Mouse (Mus musculus) forebrain, embryonic 16.5 days (tissue): ENCODE data around the gene Ciart. TPM values are rescaled to one million over a fixed set of nuclear protein-coding genes. Genes with fewer than 3 reads are reported as not detected.

Source experiments
- ATAC-seq: fragments of 200-750 bp; cut with Nextera tagmentation; 2 replicates; pipeline ENCODE4 v1.8.0; 2017; ENCODE audit warnings: mild to moderate bottlenecking, moderate library complexity
- H3K27ac ChIP-seq: fragments of 300-500 bp; sonication (generic); 2 replicates; pipeline ENCODE4 v1.5.1; 2014; ENCODE audit warnings: low read length, control low read depth
- H3K27me3 ChIP-seq: fragments of 300-500 bp; sonication (generic); replicated peaks from 2 replicates; pipeline ENCODE4 v1.6.1; 2014; ENCODE audit warnings: low read length; ENCODE audit not compliant: control insufficient read depth, insufficient read depth
- H3K36me3 ChIP-seq: fragments of 300-500 bp; sonication (generic); 2 replicates; pipeline ENCODE4 v1.6.1; 2014; ENCODE audit not compliant: control insufficient read depth, insufficient read depth
- H3K4me1 ChIP-seq: fragments of 300-500 bp; sonication (generic); replicated peaks from 2 replicates; pipeline ENCODE4 v1.6.1; 2014; ENCODE audit warnings: low read length; ENCODE audit not compliant: control insufficient read depth, insufficient read depth
- H3K4me2 ChIP-seq: fragments of 300-500 bp; sonication (generic); 2 replicates; pipeline ENCODE4 v1.6.1; 2014; ENCODE audit warnings: mild to moderate bottlenecking, low read length, control low read depth
- H3K4me3 ChIP-seq: fragments of 300-500 bp; sonication (generic); replicated peaks from 2 replicates; pipeline ENCODE4 v1.5.1; 2014; ENCODE audit warnings: mild to moderate bottlenecking, low read length, control low read depth
- H3K9ac ChIP-seq: fragments of 300-500 bp; sonication (generic); replicated peaks from 2 replicates; pipeline ENCODE4 v1.6.1; 2014; ENCODE audit warnings: low read depth, low read length, control low read depth
- H3K9me3 ChIP-seq: fragments of 300-500 bp; sonication (generic); 2 replicates; pipeline ENCODE4 v1.6.1; 2016; ENCODE audit warnings: low read length; ENCODE audit not compliant: control insufficient read depth
- WGBS: fragments of 180-500 bp; shearing (Covaris S2); extraction: QIAGEN DNeasy Blood & Tissue Kit; methylation state at CpG from one replicate; pipeline ENCODE4 v1.1.7; 2014; 5-methylcytosine and 5-hydroxymethylcytosine counted together
- polyA plus RNA-seq: library from polyadenylated mRNA; unstranded; fragments of >200 nt; fragmentation: Nextera tagmentation; extraction: Ambion mirVana; gene quantifications from 2 replicates; pipeline ENCODE4 v1.2.1, GENCODE M21; 2015

The Ciart gene
- polyA plus RNA-seq, 1 experiment from 2014 or later, result 4.1 TPM

GRCm38 (mm10) chr3:95893126-95893525, 11.1 kb upstream of the Ciart start:
- Histone ChIP-seq H3K9ac (peak overlapping the region; percentile 76), H3K36me3 (no peaks in the 10 kb centered on the region), H3K9me3 (no peaks in the 10 kb centered on the region), H3K4me2 (peak overlapping the region; percentile 71), H3K27me3 (no peaks in the 10 kb centered on the region), H3K4me3 (peak overlapping the region; percentile 75), H3K27ac (peak overlapping the region; percentile 71), H3K4me1 (peaks cover 12% of the 10 kb centered on the region)
- peak; percentile 2; the same call in 1 of the 2 replicates for ATAC-seq
- WGBS, result 28% methylated on average over 7 of the region's 7 CpGs

- Histone ChIP-seq H3K9me3 (no peaks in the 10 kb centered on the region), H3K4me3 (no peak overlapping the region), H3K36me3 (no peaks in the 10 kb centered on the region), H3K4me2 (no peak overlapping the region), H3K27me3 (no peaks in the 10 kb centered on the region), H3K9ac (no peak overlapping the region), H3K27ac (no peak overlapping the region; the same call in 1 of the 2 replicates), H3K4me1 (peaks cover 12% of the 10 kb centered on the region)
- ATAC-seq, result no peak
- WGBS, result 40% methylated on average over 11 of the region's 11 CpGs
Observed at GRCm38 (mm10) chr3:95892066-95893052, 10.3 kb upstream of the Ciart start.

GRCm38 (mm10) chr3:95891211-95892065, 9.4 kb upstream of the Ciart start, which contains the start of gene BC028528:
BC028528 (minus strand) TSS chr3:95892005.
- no peak for ATAC-seq
- H3K27me3 ChIP-seq, result no peaks in the 10 kb centered on the region
- no peak within 1 kb of the TSS; the same call in 1 of the 2 replicates for H3K27ac ChIP-seq
- no peak within 1 kb of the TSS for H3K4me2 ChIP-seq
- H3K9ac ChIP-seq, result no peak within 1 kb of the TSS
- no peaks in the 10 kb centered on the region for H3K36me3 ChIP-seq
- no peaks in the 10 kb centered on the region for H3K9me3 ChIP-seq
- H3K4me3 ChIP-seq, result no peak within 1 kb of the TSS
- H3K4me1 ChIP-seq, result peaks cover 12% of the 10 kb centered on the region
- 34% methylated on average over 12 of the region's 12 CpGs for WGBS

DNA sequence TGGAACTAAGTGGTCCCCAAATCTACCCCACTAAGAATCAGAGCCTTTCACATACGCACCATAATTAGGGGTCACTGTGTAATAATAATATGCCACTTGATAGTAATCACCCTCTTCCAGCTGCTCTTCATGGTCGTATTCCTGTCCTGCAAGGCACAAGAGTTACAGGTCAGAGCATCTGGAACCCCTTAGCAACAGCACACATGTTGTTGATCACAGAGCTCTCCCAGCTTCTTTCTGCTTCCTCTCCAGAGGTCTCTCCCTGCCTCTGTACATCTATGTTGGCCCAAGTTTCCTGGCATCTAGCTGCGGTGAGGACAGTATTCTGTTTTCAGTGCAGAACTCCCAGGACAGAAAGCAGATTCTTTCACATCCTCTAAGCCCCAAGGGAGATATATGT, 7.6 kb upstream of the Ciart start:
- no peak overlapping the region for H3K9ac ChIP-seq
- H3K4me2 ChIP-seq, result no peak overlapping the region
- 82% methylated on average over 3 of the region's 3 CpGs for WGBS
- peaks cover 4% of the 10 kb centered on the region for H3K4me1 ChIP-seq
- no peaks in the 10 kb centered on the region for H3K36me3 ChIP-seq
- ATAC-seq, result no peak
- no peaks in the 10 kb centered on the region for H3K9me3 ChIP-seq
- H3K27ac ChIP-seq, result no peak overlapping the region
- H3K27me3 ChIP-seq, result no peaks in the 10 kb centered on the region
- no peak overlapping the region for H3K4me3 ChIP-seq

DNA sequence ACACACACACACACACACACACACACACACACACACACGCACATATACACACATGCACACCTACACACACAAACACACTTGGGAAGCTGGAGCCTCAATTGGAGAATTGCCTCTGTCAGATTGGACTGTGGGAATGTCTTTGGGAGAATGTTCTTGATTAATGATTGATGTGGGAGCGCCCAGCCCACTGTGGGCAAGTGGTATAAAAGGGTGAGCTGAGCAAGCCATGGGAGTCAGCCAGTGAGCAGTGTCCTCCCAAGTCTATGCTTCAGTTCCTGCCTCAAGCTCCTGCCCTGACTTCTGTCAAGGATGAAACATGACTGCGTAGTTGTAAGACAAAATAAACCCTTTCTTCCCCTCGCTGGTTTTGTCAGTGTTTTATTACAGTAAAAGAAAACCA, 5.5 kb upstream of the Ciart start:
- no peak overlapping the region for H3K4me3 ChIP-seq
- H3K4me2 ChIP-seq, result no peak overlapping the region
- H3K9me3 ChIP-seq, result no peaks in the 10 kb centered on the region
- H3K36me3 ChIP-seq, result no peaks in the 10 kb centered on the region
- no peak for ATAC-seq
- H3K27me3 ChIP-seq, result 0 out of 2 replicates have a peak, but pooled peaks cover 3% of the 10 kb centered on the region
- peaks cover 5% of the 10 kb centered on the region for H3K4me1 ChIP-seq
- H3K9ac ChIP-seq, result no peak overlapping the region
- H3K27ac ChIP-seq, result no peak overlapping the region
- WGBS, result 83% methylated on average over 4 of the region's 4 CpGs

- WGBS, result 86% methylated on average over 5 of the region's 5 CpGs
- H3K27ac ChIP-seq, result no peak overlapping the region
- no peak overlapping the region for H3K4me2 ChIP-seq
- H3K27me3 ChIP-seq, result 0 out of 2 replicates have a peak, but pooled peaks cover 3% of the 10 kb centered on the region
- no peak overlapping the region for H3K9ac ChIP-seq
- peaks cover 10% of the 10 kb centered on the region for H3K4me1 ChIP-seq
- H3K9me3 ChIP-seq, result no peaks in the 10 kb centered on the region
- ATAC-seq, result no peak
- no peaks in the 10 kb centered on the region for H3K36me3 ChIP-seq
- H3K4me3 ChIP-seq, result no peak overlapping the region
Observed at GRCm38 (mm10) chr3:95884400-95884799, 2.3 kb upstream of the Ciart start.

- H3K4me3 ChIP-seq, result peak overlapping the region; percentile 55
- peaks cover 10% of the 10 kb centered on the region for H3K4me1 ChIP-seq
- H3K9ac ChIP-seq, result peak overlapping the region; percentile 38; the same call in 1 of the 2 replicates
- H3K4me2 ChIP-seq, result peak overlapping the region; percentile 100
- ATAC-seq, result no peak
- WGBS, result 3% methylated on average over 24 of the region's 24 CpGs
- H3K27me3 ChIP-seq, result 0 out of 2 replicates have a peak, but pooled peaks cover 3% of the 10 kb centered on the region
- H3K27ac ChIP-seq, result no peak overlapping the region
- no peaks in the 10 kb centered on the region for H3K9me3 ChIP-seq
- H3K36me3 ChIP-seq, result no peaks in the 10 kb centered on the region
Observed at GRCm38 (mm10) chr3:95882816-95883425, 870 bp upstream of the Ciart start.

DNA sequence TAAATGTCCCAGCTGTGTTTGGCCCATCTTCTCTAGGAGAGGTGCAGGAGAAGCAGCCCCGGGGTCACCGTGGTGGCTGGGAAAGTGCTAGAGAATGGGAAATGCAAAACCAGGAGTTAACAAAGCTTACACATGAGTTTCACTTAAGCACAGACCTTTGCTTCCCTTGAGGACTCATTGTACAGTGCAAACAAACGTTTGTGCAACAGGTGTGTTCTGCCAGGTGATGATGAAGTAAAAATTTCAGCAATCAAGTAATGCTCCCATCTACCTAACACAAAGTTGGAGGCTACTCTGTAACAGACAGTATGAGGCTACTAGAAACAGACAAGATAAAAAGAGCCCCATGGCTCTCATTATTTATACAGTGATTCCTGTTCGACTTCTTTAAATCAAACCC, 3.0 kb downstream of the Ciart start:
- Histone ChIP-seq H3K9me3 (no peaks in the 10 kb centered on the region), H3K36me3 (no peaks in the 10 kb centered on the region), H3K4me3 (no peak overlapping the region), H3K4me2 (no peak overlapping the region), H3K4me1 (peaks cover 10% of the 10 kb centered on the region), H3K9ac (no peak overlapping the region), H3K27me3 (0 out of 2 replicates have a peak, but pooled peaks cover 3% of the 10 kb centered on the region), H3K27ac (no peak overlapping the region)
- no peak for ATAC-seq
- WGBS, result 89% methylated on average over 4 of the region's 4 CpGs
